Mouse (Mus musculus) adrenal gland, adult (tissue): ENCODE measurements around the gene Flvcr2.

ENCODE experiments used
- DNase-seq, 2 experiments: peaks; one replicate each; pipeline ENCODE4 v3.0.0; 2022 to 2023; ENCODE audit warnings: low spot score in 1 of 2; ENCODE audit not compliant: inconsistent age in 2 of 2

Flvcr2 gene

DNA sequence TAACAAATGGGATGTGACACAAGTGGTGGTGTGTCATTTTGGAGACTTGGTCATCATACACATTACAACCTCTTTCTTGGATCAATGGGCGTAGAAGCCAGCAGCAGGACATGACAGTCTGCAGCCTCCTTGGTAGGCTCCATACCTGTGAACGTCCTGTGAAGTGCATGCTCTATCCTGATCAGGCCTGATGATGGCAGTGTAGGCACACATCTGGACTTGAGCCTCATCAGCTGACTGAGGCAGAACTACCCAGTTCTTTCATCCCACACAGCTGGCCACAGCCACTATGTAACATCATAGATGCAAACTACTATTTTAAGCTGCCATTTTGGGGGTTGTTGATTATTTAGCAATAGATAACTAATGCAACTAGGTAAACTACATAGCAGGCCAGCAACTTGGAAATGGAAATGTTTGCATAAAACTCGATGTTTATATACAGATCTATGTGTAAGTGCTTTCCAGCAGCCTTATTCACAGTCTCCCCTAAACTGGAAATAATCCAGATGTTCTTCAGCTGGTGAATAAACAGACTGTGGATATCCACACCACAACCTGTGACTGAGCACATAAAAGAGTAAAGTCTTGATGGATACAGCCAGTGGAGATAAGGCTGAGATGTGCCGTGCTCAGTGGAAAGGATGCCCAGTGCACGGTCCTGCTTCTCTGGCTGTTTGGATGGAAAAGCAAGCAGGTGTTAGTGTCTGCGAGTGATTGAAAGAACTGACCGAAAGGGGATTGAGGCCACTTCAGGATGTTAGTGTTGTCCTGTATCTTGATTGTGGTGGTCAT is 102.0 kb downstream of the Flvcr2 start:
- peak; percentile 31 to 77 for DNase-seq

DNA sequence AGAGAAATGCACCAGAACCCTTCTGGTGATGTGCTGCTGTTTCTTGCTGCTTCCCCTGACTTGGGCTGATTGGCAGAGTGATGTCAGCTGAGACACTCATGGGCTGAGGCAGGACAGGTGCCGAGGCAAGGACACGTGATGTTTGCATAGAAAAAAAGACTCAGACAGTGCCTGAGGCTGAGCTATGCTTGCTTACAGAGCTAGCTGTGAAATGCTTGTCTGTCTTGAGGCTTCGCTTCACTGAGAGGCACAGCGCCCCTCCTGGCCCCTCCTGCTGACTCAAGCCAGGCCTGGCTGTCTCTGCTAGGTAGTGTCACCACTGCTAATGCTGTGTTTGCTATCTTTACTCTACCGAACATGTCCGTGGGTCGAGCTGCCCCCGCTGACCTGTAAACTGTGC is 104.3 kb downstream of the Flvcr2 start:
- DNase-seq: no peak

DNA sequence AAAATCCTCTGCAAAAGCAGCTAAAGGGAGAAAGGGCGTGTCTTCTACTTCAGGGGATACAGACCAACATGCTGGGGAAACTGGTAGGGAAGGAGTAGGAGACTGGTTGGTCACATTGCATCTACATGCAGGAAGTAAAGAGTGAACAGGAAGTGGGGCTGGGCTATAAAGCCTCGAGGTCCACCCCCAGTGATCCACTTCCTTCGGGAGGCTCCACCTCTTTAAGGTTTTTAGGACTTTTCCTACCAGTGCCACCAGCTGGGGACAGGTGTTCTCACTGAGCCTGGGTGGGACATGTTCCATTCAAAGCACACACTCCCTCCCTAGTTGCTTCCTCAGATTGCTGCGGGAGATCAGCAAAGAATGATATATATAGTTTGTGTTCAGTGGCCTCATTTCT is 107.5 kb downstream of the Flvcr2 start:
- no peak for DNase-seq

DNA sequence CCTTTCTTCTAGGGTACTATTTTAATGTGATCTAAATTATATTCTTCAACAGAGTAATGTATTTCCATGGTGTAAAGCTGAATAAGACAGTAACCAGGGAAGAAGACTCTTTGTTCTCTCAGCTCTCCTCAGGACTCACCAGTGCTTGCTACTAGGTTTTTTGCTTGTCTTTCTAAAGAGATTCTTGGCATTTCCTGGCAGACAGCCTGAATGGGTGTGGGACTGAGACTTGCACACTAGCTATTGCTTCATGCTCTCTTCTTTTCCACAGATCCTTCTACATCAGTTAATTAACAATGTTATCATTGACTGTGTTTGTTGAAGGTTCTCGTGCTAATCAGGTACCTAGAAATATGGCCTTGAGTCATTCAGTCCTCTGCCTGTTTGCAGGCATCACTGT is 107.9 kb downstream of the Flvcr2 start:
- DNase-seq: no peak

DNA sequence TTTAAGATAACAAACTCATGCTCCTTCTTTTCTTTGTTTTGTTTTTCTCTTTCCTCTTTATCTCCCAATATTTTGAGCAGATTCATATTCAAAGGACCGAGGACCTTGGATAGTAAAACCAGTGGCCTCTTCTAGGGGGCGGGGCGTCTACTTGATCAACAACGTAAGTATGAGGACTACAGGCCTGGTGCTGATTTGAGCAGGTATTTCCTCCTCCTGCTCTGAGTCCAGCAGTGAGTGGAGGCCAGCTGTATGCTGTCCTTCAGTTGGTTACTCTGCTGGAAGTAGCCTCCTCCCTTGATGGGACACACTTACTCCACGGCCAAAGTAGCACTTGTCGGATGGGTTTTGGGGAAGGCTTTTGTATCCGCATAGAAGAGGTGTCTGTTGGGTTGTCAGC is 111.0 kb downstream of the Flvcr2 start:
- no peak for DNase-seq

GRCm38 (mm10) chr12:85859111-85859510 is 112.8 kb downstream of the Flvcr2 start:
- DNase-seq: peak in 1 of 2 experiments; percentile 36

DNA sequence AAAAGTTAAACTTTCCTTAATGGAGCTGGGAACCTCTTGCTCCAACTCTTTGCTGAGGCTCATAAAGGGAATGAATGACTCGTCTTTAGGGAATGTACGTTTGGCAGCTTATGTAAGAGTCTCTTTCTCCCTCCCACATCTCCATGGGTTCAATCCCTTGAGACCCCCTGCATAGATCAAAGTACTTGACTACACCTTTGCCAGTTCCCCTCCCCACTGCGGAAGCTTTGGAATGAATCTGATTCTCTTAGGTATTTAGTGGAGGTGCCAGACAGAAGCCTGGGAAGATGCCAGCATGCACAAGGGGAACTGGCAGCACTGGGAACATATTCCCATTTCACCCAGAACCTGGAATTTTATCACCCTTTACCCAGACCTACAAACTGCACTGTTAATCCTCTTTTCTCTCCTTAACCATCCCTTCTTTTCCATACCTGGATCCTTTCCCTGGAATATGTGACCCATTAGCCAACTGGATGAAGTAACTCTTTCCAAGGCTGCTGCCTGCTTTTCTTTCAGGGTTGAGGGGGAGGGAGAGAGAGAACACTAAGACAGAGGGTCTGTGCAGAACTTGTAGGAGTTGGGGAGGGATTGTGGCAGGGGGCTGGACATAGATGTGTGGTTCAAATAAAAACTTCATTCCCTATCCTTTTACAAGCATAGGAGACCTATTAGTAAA is 113.3 kb downstream of the Flvcr2 start:
- DNase-seq: peak in 1 of 2 experiments; percentile 52

- peak in 1 of 2 experiments; percentile 31 for DNase-seq
Measured at GRCm38 (mm10) chr12:85862514-85862913, 116.2 kb downstream of the Flvcr2 start.
